Mouse (Mus musculus): ENCODE results near the gene Thg1l.

Gene Thg1l

DNA sequence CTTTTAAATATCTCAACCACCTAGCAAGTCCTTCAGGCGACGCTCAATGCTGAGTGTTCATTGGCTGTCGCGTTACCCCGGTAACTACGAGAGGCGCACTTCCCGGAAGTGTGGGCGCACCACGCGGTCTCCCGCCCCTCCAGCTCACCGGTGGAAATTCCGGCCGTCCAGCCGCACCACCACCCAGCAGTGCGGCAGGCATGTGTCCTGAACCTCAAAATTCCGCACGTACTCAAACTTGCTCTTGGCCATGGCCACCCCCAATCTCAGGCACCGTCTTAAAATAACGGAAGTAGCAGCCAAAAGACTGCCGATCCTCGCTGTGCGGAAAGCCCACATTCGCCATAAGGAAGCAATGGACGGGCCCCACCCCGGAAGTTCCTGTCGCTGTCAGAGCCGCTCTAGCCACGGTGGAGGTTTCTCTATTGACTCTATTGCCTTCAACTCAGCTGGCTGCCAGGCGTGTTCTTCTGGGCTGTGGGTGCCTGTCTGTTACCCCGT, at the start of gene Thg1l:
Thg1l (minus strand) TSS at position 368 of the 501 bp plus-strand sequence.
- DNase-seq (ENCODE audit: low read depth, low spot score): peak; percentile 91

GRCm38 (mm10) chr11:45992087-45992486, 36.8 kb upstream of the Thg1l start:
- no peak for DNase-seq (ENCODE audit: low read depth, low spot score)

DNA sequence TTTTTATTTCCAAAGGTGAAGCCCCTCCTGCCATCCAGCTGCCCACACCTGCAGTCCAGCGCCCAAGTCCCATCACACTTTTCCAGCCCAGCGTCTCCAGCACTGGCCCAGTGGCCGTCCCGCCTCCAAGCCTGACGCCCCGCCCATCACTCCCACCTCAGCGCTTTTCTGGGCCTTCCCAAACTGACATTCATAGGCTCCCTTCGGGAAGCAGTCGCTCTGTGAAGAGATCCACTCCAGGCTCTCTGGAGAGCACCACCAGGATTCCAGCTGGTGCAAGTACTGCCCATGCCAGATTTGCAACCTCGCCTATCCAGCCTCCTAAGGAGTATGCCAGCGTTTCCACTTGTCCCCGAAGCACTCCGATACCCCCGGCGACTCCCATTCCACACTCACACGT, 36.3 kb upstream of the Thg1l start:
- no peak for DNase-seq (ENCODE audit: low read depth, low spot score)

DNA sequence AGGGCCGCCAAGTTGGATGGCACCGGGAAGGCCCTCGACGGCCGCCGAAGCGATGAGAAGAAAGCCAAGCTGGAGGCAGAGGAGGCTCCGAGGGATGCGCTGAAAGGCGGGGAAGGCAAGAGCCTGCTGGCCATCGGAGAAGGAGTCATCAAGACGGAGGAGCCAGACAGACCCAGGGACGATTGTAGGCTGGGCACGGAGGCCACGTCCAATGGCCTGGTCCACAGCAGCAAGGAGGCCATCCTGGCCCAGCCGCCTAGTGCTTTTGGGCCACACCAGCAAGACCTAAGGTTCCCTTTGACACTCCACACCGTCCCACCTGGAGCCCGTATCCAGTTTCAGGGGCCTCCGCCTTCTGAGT, 25.6 kb upstream of the Thg1l start:
- no peak for DNase-seq (ENCODE audit: low read depth, low spot score)

GRCm38 (mm10) chr11:45979946-45980892, 24.9 kb upstream of the Thg1l start, which contains the start of gene Sox30:
Gene Sox30, plus strand, starts transcription at chr11:45980310.
- no peak for DNase-seq (ENCODE audit: low read depth, low spot score)

DNA sequence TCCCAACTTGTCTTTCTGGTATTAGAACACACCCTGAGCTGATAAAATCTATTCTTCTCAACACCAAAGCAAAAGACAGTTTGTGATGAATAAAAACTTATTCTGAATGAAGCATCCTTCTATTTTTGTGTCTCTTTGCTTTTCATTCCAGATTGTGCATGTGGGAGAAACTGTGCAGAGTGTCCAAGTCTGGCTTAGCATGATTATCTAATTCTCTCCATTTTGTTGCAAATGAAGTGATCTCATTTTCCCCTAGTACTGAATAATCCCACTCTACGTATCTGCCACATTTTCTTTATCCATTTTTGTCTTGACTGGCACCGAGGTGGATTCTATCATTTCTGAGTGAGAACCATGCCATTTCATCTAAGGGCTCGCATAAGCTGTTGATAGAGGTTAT, 20.8 kb upstream of the Thg1l start:
- DNase-seq (ENCODE audit: low read depth, low spot score): no peak

- no peak for DNase-seq (ENCODE audit: low read depth, low spot score)
Measured at GRCm38 (mm10) chr11:45974466-45974865, 19.2 kb upstream of the Thg1l start.

DNA sequence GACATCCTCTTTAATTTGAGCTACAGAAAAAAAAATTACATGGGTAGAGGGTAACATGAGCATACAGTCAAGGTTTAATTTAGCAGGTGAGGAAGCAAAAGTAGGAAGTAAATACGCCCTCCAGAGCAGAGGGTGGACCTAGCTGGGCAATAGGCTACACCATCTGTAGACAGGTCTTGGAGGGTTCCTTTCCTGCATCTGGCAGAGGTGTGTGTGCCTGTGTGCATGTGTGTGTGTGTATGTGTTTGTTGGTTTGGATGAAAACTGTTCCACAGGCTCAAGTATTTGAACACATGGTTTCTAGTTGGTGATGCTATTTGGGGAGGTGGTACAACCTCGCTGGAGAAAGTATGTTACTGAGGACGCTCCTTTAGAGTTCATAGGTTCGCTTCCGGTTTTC, 18.3 kb upstream of the Thg1l start:
- DNase-seq (ENCODE audit: low read depth, low spot score): no peak

- no peak for DNase-seq (ENCODE audit: low read depth, low spot score)
Measured at GRCm38 (mm10) chr11:45968466-45968865, 13.2 kb upstream of the Thg1l start.

GRCm38 (mm10) chr11:45966896-45967295, 11.6 kb upstream of the Thg1l start:
- DNase-seq (ENCODE audit: low read depth, low spot score): peak; percentile 64

- DNase-seq (ENCODE audit: low read depth, low spot score): no peak
Measured at GRCm38 (mm10) chr11:45960003-45960402, 4.7 kb upstream of the Thg1l start.

DNA sequence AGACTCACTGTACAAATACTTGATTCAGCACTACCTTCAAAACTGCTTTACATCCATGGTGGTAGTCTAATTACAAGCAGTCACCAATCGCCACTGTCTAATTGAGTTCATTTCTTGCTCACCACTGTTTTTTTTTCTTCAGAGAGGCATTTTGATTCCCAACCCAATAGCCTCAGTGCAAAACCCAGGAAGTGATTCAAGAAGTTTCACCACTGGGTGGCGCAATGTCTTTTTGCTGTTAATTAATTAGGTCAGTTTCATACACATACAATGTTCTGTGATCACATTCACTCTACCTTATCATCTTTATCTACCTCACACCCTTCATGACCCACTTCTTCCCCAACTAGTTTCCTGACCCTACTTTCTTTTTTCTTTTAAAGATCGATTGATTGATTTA, 4.3 kb upstream of the Thg1l start:
- DNase-seq (ENCODE audit: low read depth, low spot score): no peak

GRCm38 (mm10) chr11:45947491-45947890, 7.8 kb downstream of the Thg1l start:
- no peak for DNase-seq (ENCODE audit: low read depth, low spot score)

GRCm38 (mm10) chr11:45946796-45947195, 8.5 kb downstream of the Thg1l start:
- no peak for DNase-seq (ENCODE audit: low read depth, low spot score)

DNA sequence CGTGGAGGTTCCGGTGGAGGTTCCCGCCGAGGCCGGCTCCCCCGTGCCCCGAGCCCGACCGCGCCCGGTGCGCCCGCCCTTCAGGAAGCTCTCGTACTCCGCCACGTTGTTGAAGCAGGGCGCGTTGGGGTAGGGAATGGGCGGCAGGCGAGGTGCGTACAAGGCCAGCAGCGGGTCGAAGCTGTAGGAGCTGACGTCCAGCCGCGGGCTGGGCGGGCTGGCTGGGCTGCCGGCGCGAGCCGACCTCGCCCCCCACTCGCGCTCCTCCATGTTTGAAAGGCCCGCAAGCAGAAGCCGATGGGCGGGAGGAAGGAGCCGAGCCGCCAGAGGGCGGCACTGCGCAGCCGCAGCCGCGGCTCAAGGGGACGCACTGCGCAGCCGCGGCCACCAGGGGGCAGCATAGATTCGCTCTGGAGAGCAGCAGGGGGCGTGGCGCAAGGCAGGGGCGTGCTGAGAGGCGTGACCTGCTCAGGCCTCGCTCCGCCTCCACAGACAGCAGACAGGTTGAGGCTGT, 10.6 kb downstream of the Thg1l start, which contains the start of gene Lsm11:
Lsm11 (minus strand) TSS at position 293 of the 514 bp plus-strand sequence.
- peak; percentile 90 for DNase-seq (ENCODE audit: low read depth, low spot score)

GRCm38 (mm10) chr11:45943891-45944642, 11.2 kb downstream of the Thg1l start:
- DNase-seq (ENCODE audit: low read depth, low spot score): no peak

- no peak for DNase-seq (ENCODE audit: low read depth, low spot score)
Measured at GRCm38 (mm10) chr11:45943108-45943705, 12.1 kb downstream of the Thg1l start.

DNA sequence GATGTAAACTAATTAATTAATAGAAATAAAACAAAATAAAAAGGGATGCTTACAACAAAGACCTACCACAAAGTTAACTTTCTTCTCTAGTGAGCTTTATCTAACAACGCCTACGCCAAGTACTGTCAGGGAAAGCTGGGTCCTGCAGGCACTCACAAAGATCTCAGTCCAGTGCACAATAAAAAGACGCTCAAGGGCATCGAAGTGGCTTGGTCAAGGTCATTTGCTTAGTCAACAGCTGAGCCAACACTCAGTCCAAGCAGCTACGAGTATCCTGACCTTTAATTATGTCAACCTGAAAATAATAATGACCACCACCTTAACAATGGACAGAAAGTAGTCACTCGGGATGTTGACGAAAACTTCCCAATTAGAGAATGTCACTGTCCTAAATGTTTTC, 13.0 kb downstream of the Thg1l start:
- no peak for DNase-seq (ENCODE audit: low read depth, low spot score)

- DNase-seq (ENCODE audit: low read depth, low spot score): no peak
Measured at GRCm38 (mm10) chr11:45938917-45939316, 16.4 kb downstream of the Thg1l start.

DNA sequence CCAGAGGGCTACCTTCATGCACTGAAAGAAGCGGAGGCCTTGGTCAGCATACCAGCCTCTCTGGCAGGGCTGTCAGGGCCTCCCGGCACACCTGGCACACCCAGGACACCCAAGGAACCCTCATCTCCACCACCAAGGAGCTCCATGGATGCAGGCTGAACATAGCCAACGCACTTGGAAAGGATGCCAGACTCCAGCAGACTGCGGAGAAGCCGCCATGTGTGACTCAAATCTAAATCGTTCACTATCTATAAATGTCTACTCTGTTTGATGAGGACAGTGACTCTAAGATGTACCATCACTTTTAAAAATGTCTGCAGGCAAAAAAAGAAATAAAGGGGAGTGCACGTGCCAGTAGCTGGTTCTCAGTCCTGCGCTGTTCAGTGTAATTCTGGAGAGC, 17.8 kb downstream of the Thg1l start:
- no peak for DNase-seq (ENCODE audit: low read depth, low spot score)

- no peak for DNase-seq (ENCODE audit: low read depth, low spot score)
Measured at GRCm38 (mm10) chr11:45932771-45933170, 22.5 kb downstream of the Thg1l start.

DNA sequence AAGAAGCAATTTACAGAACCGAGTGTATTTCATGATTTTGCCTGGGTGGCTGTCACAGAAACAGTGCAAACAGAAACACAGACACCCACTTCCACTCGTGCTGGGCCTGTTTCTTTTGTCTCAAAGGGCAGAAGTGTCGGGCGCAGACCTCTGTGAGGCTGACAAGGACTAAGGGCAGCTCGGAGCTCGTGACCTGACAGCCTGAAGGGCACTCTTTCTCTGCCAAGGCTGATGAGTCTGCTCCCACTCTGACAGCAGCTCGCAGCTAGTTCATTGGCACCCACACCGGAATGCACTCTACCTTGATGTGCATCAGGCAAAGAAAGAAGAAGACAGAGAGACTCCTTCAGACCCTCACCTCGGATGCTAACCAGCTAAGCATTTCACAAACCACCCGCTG, 25.8 kb downstream of the Thg1l start:
- no peak for DNase-seq (ENCODE audit: low read depth, low spot score)

Data from retina, adult 2 months (tissue).